Comparison of ENCODE assay signal across 9 mouse cellular contexts in genomic region chr2:65441566-65441965, GRCm38 (mm10).
DNase-seq lines count a peak whose midpoint lies in the region; ATAC-seq and TF ChIP-seq lines count a peak whose summit lies in the region.
"Had no signal": no experiment of that assay in that cellular context is flagged by ENCODE, and none has a peak within 500 bp of the region (broad histone marks: within the 10 kb centered on the region; RNA-seq: fewer than 3 reads in every experiment).

No protein-coding gene starts in this region.

- WGBS in lung, embryonic 14.5 days: 12% methylated on average over 5 of the region's 5 CpGs
- WGBS in lung, adult 2 months: 23% methylated on average over 5 of the region's 5 CpGs

- H3K36me3 ChIP-seq in lung, embryonic 14.5 days (ENCODE audit: insufficient read depth): no peaks in the 10 kb centered on the region

- H3K27me3 ChIP-seq in lung, embryonic 14.5 days (ENCODE audit: insufficient read depth, low read length): no peaks in the 10 kb centered on the region

- no peak overlapping the region for H3K9ac ChIP-seq in lung, embryonic 14.5 days

- no peaks in the 10 kb centered on the region for H3K9me3 ChIP-seq in lung, embryonic 14.5 days (ENCODE audit: low read depth, low read length)

- no peak overlapping the region for H3K4me2 ChIP-seq in lung, embryonic 14.5 days

- H3K27ac ChIP-seq in lung, embryonic 14.5 days (ENCODE audit: low read depth): no peak overlapping the region

- no peak overlapping the region for H3K4me3 ChIP-seq in lung, embryonic 14.5 days (ENCODE audit: low read depth, low read length)
- H3K4me3 ChIP-seq in lung, adult 2 months (replicated peaks; ENCODE audit: extremely low read depth, low read depth, low read length): no peak overlapping the region

- no peak for TF ChIP-seq CTCF in lung, embryonic 14.5 days (IDR thresholded peaks at IDR 0.05; ENCODE audit: low read depth)
- no peak for TF ChIP-seq CTCF in lung, adult 2 months (IDR thresholded peaks at IDR 0.05; ENCODE audit: insufficient read depth, low read length)

- no peaks in the 10 kb centered on the region for H3K4me1 ChIP-seq in lung, embryonic 14.5 days (ENCODE audit: insufficient read depth)
- H3K4me1 ChIP-seq in lung, adult 2 months (ENCODE audit: control insufficient read depth, insufficient read depth, low read length): peaks cover 2% of the 10 kb centered on the region; the same call in 1 of the 2 replicates

- no peak for TF ChIP-seq POLR2A in lung, adult 2 months (IDR thresholded peaks at IDR 0.05; ENCODE audit: borderline replicate concordance, extremely low read depth, low read depth, low read length)

- peak; percentile 42 for DNase-seq in lung, embryonic 14.5 days
- no peak for DNase-seq in lung, adult 2 months
- DNase-seq in adrenal gland, postnatal 14 days: peak; percentile 49
- peak; percentile 14 for DNase-seq in heart, postnatal 25 days (ENCODE audit: low spot score)
- DNase-seq in left cerebral cortex, postnatal 4 days: peak; percentile 3
- no peak for DNase-seq in embryo, embryonic 10 days (ENCODE audit: low spot score)
- no peak for DNase-seq in thymus, postnatal 36 days
- no peak for DNase-seq in spleen, postnatal 10 days (ENCODE audit: low spot score in 2 of 2)
- DNase-seq: thymus, postnatal 4 days had no signal

- intact Hi-C loops in heart, postnatal 25 days (cut with DNase I): no loop called here
- intact Hi-C loops in left cerebral cortex, postnatal 4 days (cut with DNase I): no loop called here

- peak; percentile 79; the same call in 1 of the 2 replicates for ATAC-seq in lung, embryonic 14.5 days (ENCODE audit: insufficient read depth)

Comparison
In these comparisons a context has a peak if more than half of its experiments do, and no peak if none do; other contexts are left out.
1. DNase-seq: peak in lung, embryonic 14.5 days (single experiment), adrenal gland, postnatal 14 days (single experiment), heart, postnatal 25 days (single experiment) and left cerebral cortex, postnatal 4 days (single experiment); none in lung, adult 2 months (single experiment), embryo, embryonic 10 days (single experiment), thymus, postnatal 36 days (0 of 2) and spleen, postnatal 10 days (0 of 2).